Mouse (Mus musculus): Measurements from ENCODE around the gene Prr9.

Gene Prr9

DNA sequence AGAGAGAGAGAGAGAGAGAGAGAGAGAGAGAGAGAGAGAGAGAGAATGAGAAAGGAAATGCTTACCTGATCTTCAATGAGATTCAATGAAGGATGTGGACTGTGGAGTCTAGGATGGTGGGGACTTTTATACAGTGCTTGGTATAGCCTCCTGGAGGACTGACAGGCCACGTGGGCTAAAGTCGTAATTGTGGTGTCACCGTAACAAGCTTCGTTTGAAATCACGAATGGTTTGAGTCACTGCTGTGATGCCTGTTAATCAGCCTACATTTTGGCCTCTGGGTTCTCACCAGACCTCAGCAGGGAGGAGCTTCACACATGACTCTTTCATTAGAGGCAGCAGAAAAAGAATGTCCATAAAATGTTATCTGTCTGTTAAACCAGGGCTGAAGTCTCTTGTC, at the start of gene Prr9:
Prr9 (minus strand) TSS at position 101 of the 400 bp plus-strand sequence.
- DNase-seq = no peak

DNA sequence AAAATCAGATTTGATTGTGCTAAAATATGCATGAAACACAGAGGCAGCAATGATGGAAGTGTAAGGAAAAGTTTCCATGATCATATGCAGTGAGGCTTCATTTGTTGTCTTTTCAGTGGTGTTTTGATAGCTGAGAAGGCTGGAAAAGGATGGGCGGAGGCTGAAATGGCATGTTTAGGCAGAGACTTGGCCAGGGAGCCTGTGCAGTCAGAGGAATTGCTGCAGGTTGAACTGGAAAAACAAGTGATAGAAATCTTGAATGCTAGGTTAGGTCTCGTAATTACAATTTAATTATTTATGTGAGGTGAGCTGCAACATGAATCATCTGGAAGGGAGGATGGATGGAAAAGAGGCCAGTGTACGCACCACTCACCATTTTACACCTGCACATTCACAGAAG, 46.1 kb upstream of the Prr9 start:
- no peak for DNase-seq

DNA sequence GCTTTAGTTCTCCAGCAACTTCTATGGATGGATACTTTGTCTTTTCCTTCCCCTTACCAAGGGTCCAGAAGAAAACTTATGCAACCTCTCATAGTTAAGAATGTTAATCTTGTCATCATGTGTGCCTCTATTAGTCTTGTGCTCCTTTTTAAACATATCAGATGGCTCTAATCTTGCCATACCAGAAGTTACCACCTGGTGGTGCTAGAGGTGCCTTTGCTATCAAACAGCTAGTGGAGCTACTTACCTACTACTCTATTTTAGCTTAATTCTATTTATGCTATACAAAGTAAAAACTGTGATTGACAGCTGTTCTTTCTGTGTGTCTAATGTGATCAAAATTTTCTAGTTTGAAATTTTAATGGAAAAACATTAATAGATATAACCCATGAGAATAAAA, 29.6 kb upstream of the Prr9 start:
- DNase-seq = peak; percentile 67

DNA sequence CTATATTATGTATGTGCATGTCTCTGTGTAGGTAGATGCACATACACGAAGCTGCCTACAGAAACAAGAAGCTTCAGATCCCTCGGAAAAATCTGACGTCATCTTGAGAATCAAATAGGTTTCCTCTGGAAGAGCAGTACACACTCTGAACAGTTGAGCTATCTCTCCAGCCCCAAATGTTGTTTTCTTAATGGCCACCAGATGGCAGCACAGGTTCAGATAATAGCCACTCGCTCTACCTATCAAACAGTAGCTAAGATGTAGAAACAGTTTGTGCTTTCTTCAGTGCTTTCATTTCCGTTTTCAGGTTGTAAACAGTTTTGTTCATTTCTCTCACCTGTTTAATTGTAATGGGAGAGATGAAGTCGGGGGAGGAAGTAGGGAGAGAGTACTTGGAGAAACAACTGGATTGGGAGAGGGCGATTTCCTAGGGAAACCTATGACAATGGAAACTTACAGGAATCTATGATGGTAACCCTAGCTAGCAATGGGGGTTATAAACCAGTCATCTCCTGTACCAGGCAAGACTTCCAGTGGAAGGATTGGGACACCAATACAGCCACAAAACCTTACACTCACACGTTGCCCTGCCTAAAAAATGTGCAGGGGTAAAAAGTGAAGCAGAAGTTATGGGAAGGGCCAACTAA, 27.0 kb upstream of the Prr9 start:
- DNase-seq = peak; percentile 54

DNA sequence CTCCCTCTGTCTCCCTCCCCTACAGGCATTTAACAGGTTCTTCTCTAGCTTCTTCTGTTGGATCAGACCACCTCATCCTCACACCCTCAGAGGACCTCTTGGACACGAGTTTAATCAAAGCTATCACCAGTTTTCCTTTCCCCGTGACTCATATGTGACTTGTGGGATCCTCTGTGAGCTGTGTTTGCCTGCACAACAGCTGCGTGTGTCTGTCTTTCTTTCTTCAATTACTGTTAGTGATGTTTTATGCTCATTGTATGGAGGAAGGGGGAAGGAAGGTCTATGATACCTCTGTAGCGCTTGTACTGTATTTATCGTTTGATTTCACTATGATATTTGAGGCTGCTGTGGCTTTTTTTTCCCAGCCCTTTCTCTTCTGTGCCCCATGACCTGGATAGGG, 24.2 kb upstream of the Prr9 start:
- no peak for DNase-seq

DNA sequence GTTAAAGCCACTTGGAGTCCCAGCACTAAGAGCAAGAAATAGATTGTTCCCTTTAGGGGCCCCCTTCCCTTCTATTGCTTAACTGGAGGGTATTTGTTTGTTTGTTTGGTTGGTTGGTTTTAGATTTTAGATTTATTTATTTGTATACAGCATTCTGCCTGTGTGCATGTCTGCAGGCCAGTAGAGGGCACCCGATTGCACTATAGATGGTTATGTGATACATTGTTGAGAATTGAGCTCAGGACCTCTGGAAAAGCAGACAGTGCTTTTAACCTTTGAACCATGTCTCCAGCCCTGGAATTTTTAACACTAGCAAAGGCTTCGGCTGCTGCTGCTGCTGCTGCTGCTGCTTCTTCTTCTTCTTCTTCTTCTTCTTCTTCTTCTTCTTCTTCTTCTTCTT, 23.7 kb upstream of the Prr9 start:
- peak; percentile 26 for DNase-seq

GRCm38 (mm10) chr3:92142644-92143043, 18.9 kb upstream of the Prr9 start, which contains the start of gene Lelp1:
TSS of gene Lelp1 (minus strand) at chr3:92142744.
- DNase-seq = no peak

- no peak for DNase-seq
Measured at GRCm38 (mm10) chr3:92120902-92121301, 2.8 kb downstream of the Prr9 start.

DNA sequence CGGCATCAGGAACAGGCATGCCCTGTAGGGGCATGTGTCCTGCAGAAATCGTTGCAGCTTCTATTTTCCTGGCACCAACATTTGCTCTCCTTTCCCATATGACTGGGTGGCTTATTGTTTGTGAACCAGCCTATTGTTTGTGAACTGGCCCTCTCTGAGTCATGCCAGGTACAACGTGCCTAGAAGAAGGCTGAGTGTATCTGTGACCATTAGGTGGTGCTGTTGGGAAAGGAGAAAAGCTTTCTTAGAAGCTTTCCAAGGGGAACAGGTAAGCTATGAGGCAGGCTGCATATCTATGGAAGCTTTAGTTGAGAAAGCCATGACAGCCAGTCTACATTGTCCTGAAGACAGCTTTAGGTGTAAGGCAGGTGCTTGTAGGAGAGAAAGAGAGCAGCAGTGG, 5.8 kb downstream of the Prr9 start:
- peak; percentile 10 for DNase-seq

DNA sequence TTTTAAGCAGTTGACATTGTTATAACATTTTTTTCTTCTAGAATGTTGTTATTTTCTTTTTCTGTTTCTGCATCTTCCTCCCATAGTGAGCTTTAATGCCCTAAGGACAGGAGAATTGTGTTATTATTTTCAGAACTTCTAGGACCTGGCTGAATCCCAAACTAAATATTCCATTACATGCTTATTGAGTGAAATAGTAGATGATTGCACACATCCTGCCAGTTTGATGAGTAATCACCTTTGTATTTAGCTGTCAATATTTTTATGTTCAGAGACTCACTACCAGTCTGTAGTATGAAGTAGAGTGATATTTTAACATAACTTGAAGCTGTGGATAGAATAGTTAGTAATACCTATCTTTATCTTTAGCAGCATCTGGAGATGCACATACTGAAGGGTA, 12.2 kb downstream of the Prr9 start:
- DNase-seq = no peak

DNA sequence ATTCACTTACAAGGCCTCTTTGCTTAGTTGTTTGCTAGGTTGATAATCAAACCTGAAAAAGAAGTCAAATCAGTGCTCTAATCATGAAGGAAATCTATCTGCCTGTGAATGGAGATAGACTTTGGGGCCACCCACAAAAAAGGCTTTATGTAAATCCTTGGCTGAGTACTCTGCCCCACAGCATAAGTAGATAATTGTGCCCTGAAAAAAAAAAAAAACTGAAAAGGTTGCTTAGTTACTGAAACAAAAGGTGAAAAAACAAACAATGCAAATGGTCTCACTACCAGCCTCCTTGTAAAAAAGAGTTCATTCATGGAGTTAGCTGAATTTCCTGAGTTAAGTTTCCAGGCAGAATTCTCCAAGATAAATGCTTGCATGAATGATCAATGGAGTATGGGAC, 13.0 kb downstream of the Prr9 start:
- no peak for DNase-seq

- peak; percentile 47 for DNase-seq
Measured at GRCm38 (mm10) chr3:92106582-92106981, 17.2 kb downstream of the Prr9 start.

DNA sequence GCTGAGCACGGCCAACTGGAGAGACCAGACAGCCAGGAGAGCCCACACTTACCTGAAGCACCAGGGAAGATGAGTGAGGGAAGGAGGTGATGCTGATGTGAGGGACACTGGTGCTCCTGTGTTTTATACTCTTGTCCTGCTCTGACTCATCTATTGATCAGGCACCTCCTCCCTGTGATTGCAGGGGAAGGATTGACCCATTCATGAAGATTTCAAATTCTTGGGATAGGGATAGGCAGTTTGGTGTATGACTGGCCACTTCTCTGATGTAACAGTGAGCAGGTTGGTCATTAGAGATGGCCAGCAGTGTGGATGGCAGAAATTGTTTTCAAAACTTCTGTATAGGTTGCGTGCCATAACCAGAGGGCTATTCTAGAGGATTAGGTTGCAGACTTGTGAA, 40.7 kb downstream of the Prr9 start, which contains the start of gene Lor:
Lor (minus strand) TSS at position 101 of the 400 bp plus-strand sequence.
- no peak for DNase-seq

GRCm38 (mm10) chr3:92081285-92081931, 42.3 kb downstream of the Prr9 start:
- DNase-seq = peak; percentile 70

DNA sequence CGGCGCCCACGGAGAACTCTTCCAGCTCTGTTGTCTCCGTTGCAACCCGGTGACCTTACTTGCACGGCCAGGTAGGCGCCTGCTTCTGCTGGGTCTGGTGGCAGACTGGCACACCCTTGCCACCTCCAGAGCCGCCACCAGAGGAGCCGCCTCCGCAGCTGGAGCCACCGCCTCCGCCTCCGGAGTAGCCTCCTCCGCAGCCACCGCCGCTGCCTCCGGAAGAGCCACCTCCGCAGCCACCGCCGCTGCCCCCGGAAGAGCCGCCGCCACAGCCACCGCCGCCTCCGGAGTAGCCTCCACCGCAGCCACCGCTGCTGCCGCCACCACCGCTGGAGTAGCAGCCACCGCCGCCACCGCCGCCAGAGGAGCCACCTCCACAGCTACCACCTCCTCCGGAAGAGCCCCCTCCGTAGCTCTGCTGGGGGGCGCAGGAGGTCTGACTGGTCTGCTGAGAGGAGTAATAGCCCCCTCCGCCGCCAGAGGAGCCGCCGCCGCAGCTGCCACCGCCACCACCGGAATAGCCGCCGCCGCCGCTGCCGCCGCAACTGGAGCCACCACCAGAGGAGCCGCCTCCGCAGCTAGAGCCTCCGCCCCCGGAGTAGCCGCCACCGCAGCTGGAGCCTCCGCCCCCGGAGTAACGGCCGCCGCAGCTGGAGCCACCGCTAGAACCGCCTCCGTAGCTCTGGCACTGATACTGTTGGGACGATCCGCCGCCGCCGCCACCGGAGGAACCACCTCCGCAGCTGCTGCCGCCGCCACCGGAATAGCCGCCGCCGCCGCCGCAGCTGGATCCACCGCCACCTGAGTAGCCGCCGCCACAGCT, 43.1 kb downstream of the Prr9 start:
- DNase-seq = peak; percentile 81

All from kidney, postnatal 10 days (tissue).